Mouse (Mus musculus) liver, embryonic 14.5 days (tissue): Measurements from ENCODE around the gene Pigq.

Experiments
- CTCF ChIP-seq: IDR thresholded peaks from 2 replicates; pipeline ENCODE4 v1.5.1; 2016; ENCODE audit warnings: antibody characterized with exemption, low read depth, control low read depth
- EP300 ChIP-seq: IDR thresholded peaks from 2 replicates; pipeline ENCODE4 v1.6.1; 2016; ENCODE audit warnings: antibody characterized with exemption, low read depth

DNA sequence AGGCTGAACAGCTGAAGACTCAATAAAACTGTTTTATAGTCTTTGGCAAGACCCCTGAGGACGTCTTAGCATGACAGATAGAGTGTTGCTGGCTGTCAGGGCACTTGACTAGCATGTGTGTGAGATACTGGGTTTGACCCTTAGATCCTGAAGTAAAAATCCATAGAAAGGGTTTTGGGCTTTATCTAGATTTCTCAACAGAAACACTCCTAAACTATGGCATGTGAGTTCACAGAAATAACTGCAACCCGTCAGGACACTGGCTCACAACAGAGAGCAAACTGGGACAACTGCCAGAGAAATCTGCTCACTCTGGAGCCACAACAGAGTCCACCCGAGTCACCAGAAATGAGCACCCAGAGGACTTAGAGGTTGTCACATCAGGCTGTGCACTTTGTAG lies 22.9 kb upstream of the Pigq start:
- no peak for TF ChIP-seq CTCF
- no peak for TF ChIP-seq EP300
